Mouse (Mus musculus) hindbrain, embryonic 11.5 days (tissue): ENCODE data around the gene Mast3. TPM values are rescaled to one million over a fixed set of nuclear protein-coding genes. Genes with fewer than 3 reads are reported as not detected.

Experiments
- ATAC-seq: fragments of 200-750 bp; cut with Nextera tagmentation; 2 replicates; pipeline ENCODE4 v1.8.0; 2017; ENCODE audit warnings: mild to moderate bottlenecking, moderate TSS enrichment, moderate library complexity; ENCODE audit not compliant: low FRiP score
- DNase-seq: peaks from one replicate; pipeline ENCODE4 v3.0.0-alpha.2; 2015; ENCODE audit warnings: low spot score
- H3K27ac ChIP-seq: fragments of 300-500 bp; sonication (generic); 2 replicates; pipeline ENCODE4 v1.5.1; 2014; ENCODE audit warnings: mild to moderate bottlenecking, low read depth, low read length
- H3K27me3 ChIP-seq: fragments of 300-500 bp; sonication (generic); 2 replicates; pipeline ENCODE4 v1.6.1; 2014; ENCODE audit warnings: mild to moderate bottlenecking, low read length, moderate library complexity, mixed read lengths; ENCODE audit not compliant: control insufficient read depth, insufficient read depth
- H3K36me3 ChIP-seq: fragments of 300-500 bp; sonication (generic); 2 replicates; pipeline ENCODE4 v1.6.1; 2014; ENCODE audit warnings: mild to moderate bottlenecking, low read length, moderate library complexity, mixed read lengths; ENCODE audit not compliant: control insufficient read depth, insufficient read depth
- H3K4me1 ChIP-seq: fragments of 300-500 bp; sonication (generic); replicated peaks from 2 replicates; pipeline ENCODE4 v1.6.1; 2014; ENCODE audit warnings: low read length, mixed read lengths; ENCODE audit not compliant: control insufficient read depth, insufficient read depth
- H3K4me2 ChIP-seq: fragments of 300-500 bp; sonication (generic); replicated peaks from 2 replicates; pipeline ENCODE4 v1.6.1; 2014; ENCODE audit warnings: mild to moderate bottlenecking, low read depth, low read length
- H3K4me3 ChIP-seq: fragments of 300-500 bp; sonication (generic); 2 replicates; pipeline ENCODE4 v1.5.1; 2014; ENCODE audit warnings: low read depth, low read length
- H3K9ac ChIP-seq: fragments of 300-500 bp; sonication (generic); 2 replicates; pipeline ENCODE4 v1.6.1; 2014; ENCODE audit warnings: low read depth, low read length
- H3K9me3 ChIP-seq: fragments of 300-500 bp; sonication (generic); 2 replicates; pipeline ENCODE4 v1.6.1; 2016; ENCODE audit warnings: low read length; ENCODE audit not compliant: control insufficient read depth
- WGBS: fragments of 180-500 bp; shearing (Covaris S2); extraction: QIAGEN DNeasy Blood & Tissue Kit; methylation state at CpG from one replicate; pipeline ENCODE4 v1.1.7; 2014; 5-methylcytosine and 5-hydroxymethylcytosine counted together
- polyA plus RNA-seq: library from polyadenylated mRNA; unstranded; fragments of >200 nt; fragmentation: Nextera tagmentation; extraction: Ambion mirVana; gene quantifications from 2 replicates; pipeline ENCODE4 v1.2.1, GENCODE M21; 2014

Gene Mast3
- polyA plus RNA-seq, 1 experiment from 2014 or later: 11.2 TPM

- Histone ChIP-seq H3K4me2 (no peak overlapping the region), H3K36me3 (no peaks in the 10 kb centered on the region), H3K9ac (no peak overlapping the region), H3K4me1 (0 out of 2 replicates have a peak, but pooled peaks cover 2% of the 10 kb centered on the region), H3K27ac (no peak overlapping the region), H3K4me3 (no peak overlapping the region), H3K27me3 (peaks cover 15% of the 10 kb centered on the region; the same call in 1 of the 2 replicates), H3K9me3 (no peaks in the 10 kb centered on the region)
- 64% methylated on average over 5 of the region's 5 CpGs for WGBS
- DNase-seq (no peak), ATAC-seq (no peak)
These were observed 67.1 kb downstream of the Mast3 start for GRCm38 (mm10) chr8:70737705-70738104.

GRCm38 (mm10) chr8:70730956-70731355, 73.9 kb downstream of the Mast3 start:
- Histone ChIP-seq H3K27ac (no peak overlapping the region), H3K27me3 (peaks cover 32% of the 10 kb centered on the region)
- no peak for DNase-seq

GRCm38 (mm10) chr8:70729808-70730475, 74.9 kb downstream of the Mast3 start:
- no peaks in the 10 kb centered on the region for H3K36me3 ChIP-seq
- peak overlapping the region; percentile 24 for H3K4me2 ChIP-seq
- no peaks in the 10 kb centered on the region; the same call in 1 of the 2 replicates for H3K4me1 ChIP-seq
- DNase-seq (peak; percentile 43), ATAC-seq (no peak)
- H3K9me3 ChIP-seq: no peaks in the 10 kb centered on the region
- WGBS: 5% methylated on average over 34 of the region's 34 CpGs
- H3K4me3 ChIP-seq: no peak overlapping the region
- no peak overlapping the region for H3K9ac ChIP-seq
- H3K27me3 ChIP-seq: peaks cover 32% of the 10 kb centered on the region
- H3K27ac ChIP-seq: no peak overlapping the region

More at GRCm38 (mm10) chr8:70730956-70731355, 73.9 kb downstream of the Mast3 start:
- Histone ChIP-seq H3K4me3 (no peak overlapping the region), H3K36me3 (no peaks in the 10 kb centered on the region), H3K9me3 (no peaks in the 10 kb centered on the region), H3K4me1 (no peaks in the 10 kb centered on the region; the same call in 1 of the 2 replicates), H3K9ac (no peak overlapping the region), H3K4me2 (no peak overlapping the region)
- ATAC-seq: no peak
- 83% methylated on average over 4 of the region's 4 CpGs for WGBS

Other genes with a start within 250 kb of the Mast3 start
- gene Isyna1, start 210.7 kb downstream of the Mast3 start, polyA plus RNA-seq: 57.9 and 65.1 TPM in 2 replicates
- gene Ssbp4, start 196.2 kb downstream of the Mast3 start, polyA plus RNA-seq: 126 and 129 TPM in 2 replicates
- 0.85 and 0.97 TPM in 2 replicates for gene Lrrc25, start 188.9 kb downstream of the Mast3 start, polyA plus RNA-seq
- not detected in 2 replicates for gene Gdf15, start 172.6 kb downstream of the Mast3 start, polyA plus RNA-seq
- 170 TPM in 2 replicates for gene Pgpep1, start 144.7 kb downstream of the Mast3 start, polyA plus RNA-seq
- gene Lsm4, start 131.8 kb downstream of the Mast3 start, polyA plus RNA-seq: 282 and 299 TPM in 2 replicates
- 126 and 137 TPM in 2 replicates for gene Jund, start 106.1 kb downstream of the Mast3 start, polyA plus RNA-seq
- gene Iqcn, start 101.6 kb downstream of the Mast3 start, polyA plus RNA-seq: 0.03 and 0.14 TPM in 2 replicates
- gene Gm3336, start 86.5 kb downstream of the Mast3 start, polyA plus RNA-seq: not detected in 2 replicates
- gene Pde4c, start 81.3 kb downstream of the Mast3 start, polyA plus RNA-seq: 0.09 TPM in 1 of 2 replicates, not detected in the other
- gene Rab3a, start 50.4 kb downstream of the Mast3 start, polyA plus RNA-seq: 91.5 and 94.3 TPM in 2 replicates
- gene Mpv17l2, start 44.1 kb downstream of the Mast3 start, polyA plus RNA-seq: 38.7 and 40.6 TPM in 2 replicates
- gene Pik3r2, start 28.3 kb downstream of the Mast3 start, polyA plus RNA-seq: 31.5 and 36.5 TPM in 2 replicates
- 0.08 TPM in 1 of 2 replicates, not detected in the other for gene Il12rb1, start 3.4 kb upstream of the Mast3 start, polyA plus RNA-seq
- 9.9 and 10.3 TPM in 2 replicates for gene Arrdc2, start 34.7 kb upstream of the Mast3 start, polyA plus RNA-seq
- gene Kcnn1, start 58.2 kb upstream of the Mast3 start, polyA plus RNA-seq: 10.7 and 12.2 TPM in 2 replicates
- 162 and 173 TPM in 2 replicates for gene Ccdc124, start 68.9 kb upstream of the Mast3 start, polyA plus RNA-seq
- 0.47 and 0.71 TPM in 2 replicates for gene Slc5a5, start 87.7 kb upstream of the Mast3 start, polyA plus RNA-seq
- gene Rpl18a, start 92.4 kb upstream of the Mast3 start, polyA plus RNA-seq: 3,048 and 3,182 TPM in 2 replicates
- 32.3 and 34.3 TPM in 2 replicates for gene Map1s, start 100.9 kb upstream of the Mast3 start, polyA plus RNA-seq